Mouse (Mus musculus): Measurements from ENCODE around the gene Scd3. TPM values are rescaled to one million over a fixed set of nuclear protein-coding genes. Genes with fewer than 3 reads are reported as not detected.
A peak's percentile ranks its signal among the peaks of the same experiment; 100 is the strongest.

The Scd3 gene
- polyA plus RNA-seq, 1 experiment from 2014 or later = not detected

DNA sequence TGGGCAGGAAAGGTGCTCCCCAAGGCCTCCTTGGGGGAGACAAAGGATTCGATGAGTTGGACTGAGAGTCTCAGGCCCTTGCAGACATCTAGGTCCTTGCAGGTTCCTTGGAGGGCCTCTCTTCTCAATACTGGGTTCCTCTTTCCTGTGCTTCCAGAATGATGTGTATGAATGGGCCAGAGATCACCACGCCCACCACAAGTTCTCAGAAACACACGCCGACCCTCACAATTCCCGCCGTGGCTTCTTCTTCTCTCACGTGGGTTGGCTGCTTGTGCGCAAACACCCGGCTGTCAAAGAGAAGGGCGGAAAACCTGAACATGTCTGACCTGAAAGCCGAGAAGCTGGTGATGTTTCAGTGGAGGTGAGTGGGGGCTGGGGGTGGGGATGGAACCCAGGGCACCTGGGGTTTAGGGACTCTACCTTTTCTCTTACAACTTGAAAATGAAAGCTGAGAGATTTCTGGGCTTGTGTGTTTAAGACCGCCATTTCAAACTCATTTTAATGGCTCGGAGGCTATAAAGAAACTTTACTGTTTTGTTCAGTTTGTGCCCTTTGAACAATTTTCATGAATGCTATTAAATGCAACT lies 54.4 kb downstream of the Scd3 start:
- WGBS (ENCODE audit: insufficient replicate concordance) = 65% methylated on average over 13 of the region's 13 CpGs
- Histone ChIP-seq H3K36me3 (no peaks in the 10 kb centered on the region), H3K4me3 (replicated peaks) (no peak overlapping the region), H3K9me3 (replicated peaks) (no peaks in the 10 kb centered on the region), H3K27ac (no peak overlapping the region), H3K27me3 (0 out of 2 replicates have a peak, but pooled peaks cover 3% of the 10 kb centered on the region), H3K4me2 (no peak overlapping the region), H3K4me1 (replicated peaks) (no peaks in the 10 kb centered on the region; the same call in none of the 2 replicates), H3K9ac (no peak overlapping the region)
- ATAC-seq (ENCODE audit: low read depth) = no peak
- no peak for DNase-seq

DNA sequence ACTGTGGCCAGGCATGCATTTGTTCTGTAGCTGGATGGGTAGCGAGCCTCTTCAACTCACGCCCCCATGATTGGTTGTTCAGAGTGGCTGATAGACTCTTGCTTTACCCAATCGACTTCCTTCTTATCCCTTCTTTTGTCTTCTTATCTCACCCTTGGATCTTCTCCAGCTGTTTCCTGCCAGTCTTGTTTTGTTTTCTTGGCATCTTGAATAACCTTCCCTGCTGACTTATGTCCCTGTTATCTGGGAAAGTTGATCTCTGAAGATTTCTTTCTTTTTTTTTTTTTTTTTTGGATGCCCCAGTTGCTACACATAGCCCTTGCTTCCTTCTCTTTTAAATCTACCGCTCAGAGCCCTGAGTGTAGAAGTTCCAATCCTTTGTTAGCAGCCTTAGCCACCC lies 56.4 kb downstream of the Scd3 start:
- no peak overlapping the region for H3K9ac ChIP-seq
- ATAC-seq (ENCODE audit: low read depth) = no peak

DNA sequence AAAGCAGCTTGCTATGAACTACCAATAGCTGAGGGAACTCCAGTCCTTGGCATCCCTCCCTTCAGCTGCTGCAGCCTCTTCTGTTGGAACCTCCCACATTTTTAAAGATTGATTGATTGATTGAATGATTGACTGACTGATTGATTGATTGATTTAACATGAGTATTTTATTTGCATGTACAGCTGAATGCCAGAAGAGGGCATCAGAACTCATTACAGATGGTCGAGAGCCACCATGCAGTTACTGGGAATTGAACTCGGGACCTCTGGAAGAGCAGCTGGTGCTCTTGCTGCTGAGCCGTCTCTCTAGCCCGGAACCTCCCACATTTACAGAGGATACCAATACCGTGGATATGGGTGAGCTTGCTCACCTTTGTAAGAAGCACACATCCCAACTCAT lies 57.4 kb downstream of the Scd3 start:
- Histone ChIP-seq H3K27me3 (0 out of 2 replicates have a peak, but pooled peaks cover 3% of the 10 kb centered on the region), H3K9ac (no peak overlapping the region), H3K27ac (no peak overlapping the region), H3K4me1 (replicated peaks) (peaks cover 15% of the 10 kb centered on the region), H3K4me3 (replicated peaks) (no peak overlapping the region), H3K4me2 (no peak overlapping the region), H3K9me3 (replicated peaks) (no peaks in the 10 kb centered on the region), H3K36me3 (no peaks in the 10 kb centered on the region)
- 55% methylated on average over 5 of the region's 5 CpGs for WGBS (ENCODE audit: insufficient replicate concordance)
- ATAC-seq (ENCODE audit: low read depth) (no peak), DNase-seq (no peak)

More for the DNA sequence above, 56.4 kb downstream of the Scd3 start:
- H3K27me3 ChIP-seq = 0 out of 2 replicates have a peak, but pooled peaks cover 3% of the 10 kb centered on the region
- no peak overlapping the region for H3K27ac ChIP-seq
- no peaks in the 10 kb centered on the region for H3K9me3 ChIP-seq (replicated peaks)
- H3K4me2 ChIP-seq = no peak overlapping the region
- DNase-seq = no peak
- H3K4me1 ChIP-seq (replicated peaks) = peaks cover 5% of the 10 kb centered on the region
- WGBS (ENCODE audit: insufficient replicate concordance) = 48% methylated on average over 4 of the region's 4 CpGs
- H3K36me3 ChIP-seq = no peaks in the 10 kb centered on the region
- H3K4me3 ChIP-seq (replicated peaks) = no peak overlapping the region

DNA sequence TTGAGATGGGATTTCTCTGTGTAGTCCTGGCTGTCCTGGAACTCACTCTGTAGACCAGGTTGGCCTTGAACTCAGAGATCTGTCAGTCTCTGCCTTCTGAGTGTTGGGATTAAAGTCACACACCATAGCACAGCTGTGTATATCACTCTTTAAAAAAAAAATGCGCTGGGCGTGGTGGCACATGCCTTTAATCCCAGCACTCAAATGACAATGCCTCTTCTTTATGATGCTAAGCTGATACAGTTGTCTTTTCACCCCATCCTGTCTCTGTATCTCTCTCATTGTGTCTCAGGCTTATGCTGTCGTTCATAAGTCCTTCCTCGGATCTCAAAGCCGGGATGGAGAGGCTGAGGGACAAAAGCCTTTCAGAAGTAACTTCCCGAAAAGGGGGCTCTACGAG lies 58.7 kb downstream of the Scd3 start:
- Histone ChIP-seq H3K9me3 (replicated peaks) (no peaks in the 10 kb centered on the region), H3K4me3 (replicated peaks) (no peak overlapping the region), H3K4me2 (no peak overlapping the region), H3K36me3 (no peaks in the 10 kb centered on the region), H3K27ac (no peak overlapping the region), H3K27me3 (0 out of 2 replicates have a peak, but pooled peaks cover 3% of the 10 kb centered on the region), H3K9ac (no peak overlapping the region), H3K4me1 (replicated peaks) (peaks cover 27% of the 10 kb centered on the region)
- DNase-seq (no peak), ATAC-seq (ENCODE audit: low read depth) (no peak)
- WGBS (ENCODE audit: insufficient replicate concordance) = 77% methylated on average over 7 of the region's 7 CpGs

DNA sequence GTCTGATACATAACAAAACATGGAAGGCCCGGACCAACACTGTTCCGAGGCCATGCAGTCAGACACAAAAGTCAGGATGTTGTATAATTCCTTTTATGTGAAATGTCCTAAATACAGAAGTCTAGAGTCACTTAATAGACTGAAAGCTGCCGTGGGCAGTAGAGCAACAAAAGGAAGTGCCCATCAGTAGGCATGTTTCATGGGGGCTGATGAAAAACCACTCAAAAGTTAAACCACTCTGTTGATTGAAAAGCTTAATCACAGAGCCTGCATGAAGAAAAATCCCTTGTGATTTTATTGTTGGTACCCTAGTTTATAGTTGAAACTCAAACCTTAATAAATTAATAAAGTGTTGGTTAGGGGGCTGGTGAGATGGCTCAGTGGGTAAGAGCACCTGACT lies 60.5 kb downstream of the Scd3 start:
- H3K9me3 ChIP-seq (replicated peaks) = no peaks in the 10 kb centered on the region
- no peak overlapping the region for H3K4me3 ChIP-seq (replicated peaks)
- 0 out of 2 replicates have a peak, but pooled peaks cover 3% of the 10 kb centered on the region for H3K27me3 ChIP-seq
- peaks cover 41% of the 10 kb centered on the region for H3K4me1 ChIP-seq (replicated peaks)
- WGBS (ENCODE audit: insufficient replicate concordance) = 69% methylated on average over 3 of the region's 3 CpGs
- no peak overlapping the region for H3K4me2 ChIP-seq
- ATAC-seq (ENCODE audit: low read depth) (no peak), DNase-seq (no peak)
- no peak overlapping the region for H3K27ac ChIP-seq
- no peaks in the 10 kb centered on the region for H3K36me3 ChIP-seq
- H3K9ac ChIP-seq = no peak overlapping the region

DNA sequence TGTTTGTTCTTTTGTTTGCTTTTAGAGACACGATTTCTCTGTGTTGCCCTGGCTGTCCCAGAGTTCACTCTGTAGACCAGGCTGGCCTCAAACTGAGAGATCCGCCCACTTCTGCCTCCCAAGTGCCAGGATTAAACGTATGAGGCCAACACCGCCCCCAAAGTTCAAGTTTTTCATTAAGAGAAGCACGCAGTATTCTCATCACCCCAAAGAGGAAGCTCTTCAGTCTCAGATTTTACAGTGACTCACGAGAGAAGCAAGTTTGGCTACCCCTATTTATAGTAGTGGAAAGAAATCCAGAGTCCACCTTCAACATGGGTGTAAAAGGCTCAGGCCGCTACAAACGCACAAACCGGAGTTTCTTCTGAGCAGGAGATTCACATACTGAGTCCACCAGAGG lies 61.2 kb downstream of the Scd3 start:
- no peak overlapping the region for H3K4me3 ChIP-seq (replicated peaks)
- no peak overlapping the region for H3K27ac ChIP-seq
- DNase-seq (no peak), ATAC-seq (ENCODE audit: low read depth) (no peak)
- H3K4me1 ChIP-seq (replicated peaks) = peaks cover 41% of the 10 kb centered on the region
- WGBS (ENCODE audit: insufficient replicate concordance) = 53% methylated on average over 9 of the region's 9 CpGs
- H3K27me3 ChIP-seq = 0 out of 2 replicates have a peak, but pooled peaks cover 3% of the 10 kb centered on the region
- H3K36me3 ChIP-seq = no peaks in the 10 kb centered on the region
- no peaks in the 10 kb centered on the region for H3K9me3 ChIP-seq (replicated peaks)
- H3K4me2 ChIP-seq = no peak overlapping the region
- H3K9ac ChIP-seq = no peak overlapping the region

DNA sequence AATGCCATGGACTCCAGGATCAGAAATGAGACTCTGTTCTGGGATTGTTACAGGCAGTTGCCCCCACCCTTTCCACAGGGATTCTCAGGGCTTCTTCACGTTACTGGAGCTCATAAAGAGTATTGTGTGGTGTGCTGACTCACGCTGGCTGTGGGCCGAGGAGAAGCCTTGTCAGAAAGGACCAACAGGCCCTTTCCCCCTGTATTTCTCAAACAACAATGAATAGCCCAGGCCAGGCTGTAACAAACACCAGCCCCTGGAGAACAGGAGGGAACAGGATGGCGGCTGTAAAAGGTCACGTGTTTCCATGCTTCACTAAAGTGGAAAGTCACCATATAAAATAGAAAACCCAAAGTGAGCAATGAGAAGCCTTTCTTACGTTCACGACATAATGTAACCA lies 62.2 kb downstream of the Scd3 start:
- WGBS (ENCODE audit: insufficient replicate concordance) = 54% methylated on average over 7 of the region's 7 CpGs
- H3K27ac ChIP-seq = peak overlapping the region; percentile 96
- ATAC-seq (ENCODE audit: low read depth) = no peak
- peak overlapping the region; percentile 8; the same call in 1 of the 2 replicates for H3K9ac ChIP-seq
- H3K4me2 ChIP-seq = peak overlapping the region; percentile 21; the same call in 1 of the 2 replicates
- no peaks in the 10 kb centered on the region for H3K9me3 ChIP-seq (replicated peaks)
- no peaks in the 10 kb centered on the region for H3K36me3 ChIP-seq
- H3K27me3 ChIP-seq = 0 out of 2 replicates have a peak, but pooled peaks cover 3% of the 10 kb centered on the region
- DNase-seq = no peak
- peaks cover 41% of the 10 kb centered on the region for H3K4me1 ChIP-seq (replicated peaks)
- no peak overlapping the region for H3K4me3 ChIP-seq (replicated peaks)

DNA sequence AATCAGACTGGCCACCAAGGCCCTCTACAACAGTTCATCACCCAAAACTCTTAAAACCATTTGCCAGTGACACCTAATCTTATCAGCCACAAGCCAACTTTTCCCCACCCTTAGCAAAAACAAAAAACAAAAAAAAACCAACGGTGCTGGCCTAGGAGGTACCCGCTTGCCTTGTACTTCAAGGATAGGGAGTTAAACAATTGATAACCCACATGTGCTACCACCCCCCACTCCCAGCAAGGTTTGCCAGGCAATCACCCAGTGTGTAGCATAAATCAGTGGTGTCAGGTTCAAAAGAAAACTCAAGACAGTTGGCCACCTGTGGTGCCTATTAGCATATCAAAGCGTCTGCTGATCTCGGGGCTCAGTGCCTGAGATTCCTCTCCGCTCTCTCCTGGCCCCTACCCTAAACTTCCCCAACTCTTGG lies 62.9 kb downstream of the Scd3 start:
- DNase-seq (peak; percentile 48), ATAC-seq (ENCODE audit: low read depth) (peak; percentile 5)
- H3K4me1 ChIP-seq (replicated peaks) = peaks cover 41% of the 10 kb centered on the region
- WGBS (ENCODE audit: insufficient replicate concordance) = 21% methylated on average over 5 of the region's 5 CpGs
- peak overlapping the region; percentile 57 for H3K9ac ChIP-seq
- peak overlapping the region; percentile 96 for H3K27ac ChIP-seq
- peak overlapping the region; percentile 73 for H3K4me3 ChIP-seq (replicated peaks)
- peak overlapping the region; percentile 94 for H3K4me2 ChIP-seq
- H3K9me3 ChIP-seq (replicated peaks) = no peaks in the 10 kb centered on the region
- 0 out of 2 replicates have a peak, but pooled peaks cover 3% of the 10 kb centered on the region for H3K27me3 ChIP-seq
- H3K36me3 ChIP-seq = no peaks in the 10 kb centered on the region

DNA sequence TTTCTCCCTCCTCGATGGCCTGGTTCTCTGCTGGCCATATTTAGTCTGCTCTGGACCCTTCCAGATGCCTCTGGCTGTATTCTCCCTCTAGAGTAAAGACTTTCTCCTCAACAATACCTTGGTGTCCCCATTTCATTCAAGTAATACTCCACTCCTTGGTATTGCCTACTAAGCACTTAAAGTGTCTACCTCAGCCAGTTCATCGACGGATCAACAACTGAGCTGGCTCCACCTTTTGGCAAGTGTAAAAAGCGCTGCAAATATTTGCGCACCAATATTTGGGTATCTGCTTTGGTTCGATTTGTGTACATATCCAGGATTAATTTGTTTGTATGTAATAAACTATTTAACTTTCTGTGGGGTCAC lies 63.4 kb downstream of the Scd3 start:
- DNase-seq (no peak), ATAC-seq (ENCODE audit: low read depth) (no peak)
- peaks cover 41% of the 10 kb centered on the region for H3K4me1 ChIP-seq (replicated peaks)
- no peaks in the 10 kb centered on the region for H3K9me3 ChIP-seq (replicated peaks)
- H3K4me3 ChIP-seq (replicated peaks) = peak overlapping the region; percentile 73
- peak overlapping the region; percentile 57 for H3K9ac ChIP-seq
- H3K4me2 ChIP-seq = peak overlapping the region; percentile 94
- H3K27ac ChIP-seq = peak overlapping the region; percentile 96
- H3K27me3 ChIP-seq = no peaks in the 10 kb centered on the region
- H3K36me3 ChIP-seq = no peaks in the 10 kb centered on the region
- WGBS (ENCODE audit: insufficient replicate concordance) = 16% methylated on average over 6 of the region's 6 CpGs

DNA sequence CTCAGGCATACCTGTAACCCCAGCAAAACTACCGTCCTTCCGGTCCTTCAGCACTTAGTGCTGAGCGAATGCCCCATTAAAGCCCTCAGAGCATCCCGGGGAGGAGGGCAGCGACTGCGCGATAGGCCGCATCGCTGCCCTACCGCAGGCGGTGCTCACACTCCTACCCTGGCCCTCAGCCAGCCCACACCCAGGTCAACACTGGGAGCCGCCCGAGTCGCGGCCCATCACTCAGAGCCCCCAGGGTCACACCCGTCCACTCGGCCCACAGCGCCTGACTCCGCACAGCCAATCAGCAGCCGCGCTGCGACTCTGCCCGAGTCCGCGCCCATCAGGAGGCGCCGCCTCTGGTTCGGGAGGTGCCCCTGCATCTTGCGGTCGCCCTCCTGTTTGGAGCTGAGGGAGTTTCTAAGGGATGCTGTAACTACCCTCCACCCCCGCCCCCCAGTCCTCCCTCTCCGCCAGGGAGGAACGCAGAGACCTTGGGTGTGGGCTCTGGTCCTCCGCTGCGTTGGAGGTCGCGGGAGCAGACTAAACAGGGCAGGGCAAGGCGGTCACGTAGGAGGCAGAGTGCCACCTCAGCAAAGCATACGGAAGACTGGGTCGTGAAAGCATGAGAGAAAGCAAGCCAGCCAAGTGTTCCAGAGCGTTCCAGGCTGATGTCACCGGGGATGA lies 63.9 kb downstream of the Scd3 start:
- no peaks in the 10 kb centered on the region for H3K9me3 ChIP-seq (replicated peaks)
- WGBS (ENCODE audit: insufficient replicate concordance) = 2% methylated on average over 43 of the region's 43 CpGs
- H3K9ac ChIP-seq = peak overlapping the region; percentile 82
- H3K4me2 ChIP-seq = peak overlapping the region; percentile 94
- no peaks in the 10 kb centered on the region for H3K27me3 ChIP-seq
- ATAC-seq (ENCODE audit: low read depth) = peak; percentile 99
- DNase-seq = peak; percentile 93
- H3K27ac ChIP-seq = peak overlapping the region; percentile 96
- H3K4me3 ChIP-seq (replicated peaks) = peak overlapping the region; percentile 73
- H3K4me1 ChIP-seq (replicated peaks) = peaks cover 41% of the 10 kb centered on the region
- no peaks in the 10 kb centered on the region for H3K36me3 ChIP-seq

DNA sequence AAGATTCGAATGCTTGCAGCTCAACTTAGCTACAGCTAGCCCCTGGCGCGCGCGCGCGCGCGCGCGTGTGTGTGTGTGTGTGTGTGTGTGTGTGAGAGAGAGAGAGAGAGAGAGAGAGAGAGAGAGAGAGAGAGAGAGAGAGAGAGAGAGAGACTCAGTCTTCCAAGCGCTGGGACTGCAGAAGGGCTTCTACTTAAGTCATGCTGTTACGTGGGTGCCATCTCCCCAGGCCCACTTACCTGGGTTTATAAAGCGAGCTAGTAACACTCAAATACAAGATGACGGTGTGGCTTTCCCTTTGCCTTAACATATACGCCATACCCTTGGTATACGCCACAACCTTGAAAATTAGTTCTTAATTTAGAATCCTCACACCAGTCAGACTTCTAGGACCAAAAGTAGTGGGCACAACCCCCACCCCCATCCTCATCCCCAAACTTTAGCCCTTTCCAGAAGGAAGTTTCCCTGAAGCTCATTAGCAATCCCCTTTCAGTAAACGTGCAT lies 64.5 kb downstream of the Scd3 start:
- ATAC-seq (ENCODE audit: low read depth) = no peak
- H3K36me3 ChIP-seq = no peaks in the 10 kb centered on the region

More for the DNA sequence above, 64.5 kb downstream of the Scd3 start:
- no peak for DNase-seq
- Histone ChIP-seq H3K4me3 (replicated peaks) (peak overlapping the region; percentile 73), H3K27me3 (no peaks in the 10 kb centered on the region), H3K9ac (peak overlapping the region; percentile 82), H3K9me3 (replicated peaks) (no peaks in the 10 kb centered on the region), H3K4me2 (peak overlapping the region; percentile 94), H3K27ac (peak overlapping the region; percentile 96), H3K4me1 (replicated peaks) (peaks cover 41% of the 10 kb centered on the region)
- WGBS (ENCODE audit: insufficient replicate concordance) = 21% methylated on average over 16 of the region's 18 CpGs

Data from liver, embryonic 13.5 days (tissue).